Mouse (Mus musculus) erythroblast, embryonic 14.5 days (primary cell): ENCODE measurements around the gene Prrc2c. TPM values are rescaled to one million over a fixed set of nuclear protein-coding genes. Genes with fewer than 3 reads are reported as not detected.

Source experiments
- H3K27me3 ChIP-seq: 2 replicates; pipeline ENCODE4 v1.6.1; 2012; ENCODE audit warnings: inconsistent platforms; ENCODE audit not compliant: control insufficient read depth
- H3K36me3 ChIP-seq: 2 replicates; pipeline ENCODE4 v1.6.1; 2012; ENCODE audit warnings: mild to moderate bottlenecking, inconsistent platforms; ENCODE audit not compliant: control insufficient read depth
- H3K4me1 ChIP-seq: 2 replicates; pipeline ENCODE4 v1.6.1; 2012; ENCODE audit warnings: inconsistent platforms; ENCODE audit not compliant: control insufficient read depth
- H3K4me3 ChIP-seq: replicated peaks from 2 replicates; pipeline ENCODE3; 2012; ENCODE audit warnings: moderate library complexity, mild to moderate bottlenecking, inconsistent platforms
- H3K9me3 ChIP-seq: 2 replicates; pipeline ENCODE4 v1.6.1; 2012; ENCODE audit warnings: low read length, inconsistent platforms, mixed read lengths; ENCODE audit not compliant: control insufficient read depth
- GATA1 ChIP-seq: IDR thresholded peaks from 2 replicates; pipeline ENCODE4 v1.6.1; 2012; ENCODE audit warnings: low read length, inconsistent platforms, mixed read lengths
- TAL1 ChIP-seq: IDR thresholded peaks from 3 replicates; pipeline ENCODE4 v1.6.1; 2012; ENCODE audit warnings: low read length, inconsistent platforms, mixed read lengths
- polyA plus RNA-seq: library from polyadenylated mRNA; stranded (reverse); fragments of >175 nt; gene quantifications from 2 replicates; pipeline ENCODE4 v1.2.3, GENCODE M21; 2012

The Prrc2c gene
- polyA plus RNA-seq, 1 experiment = 0.66 TPM

GRCm38 (mm10) chr1:162720645-162721044 is 19.7 kb downstream of the Prrc2c start:
- H3K4me1 ChIP-seq = peaks cover 23% of the 10 kb centered on the region
- TF ChIP-seq TAL1 (no peak), GATA1 (no peak)
- H3K4me3 ChIP-seq = no peak overlapping the region
- H3K36me3 ChIP-seq = peaks cover 93% of the 10 kb centered on the region
- H3K9me3 ChIP-seq = peaks cover 3% of the 10 kb centered on the region; the same call in 1 of the 2 replicates
- no peaks in the 10 kb centered on the region for H3K27me3 ChIP-seq

DNA sequence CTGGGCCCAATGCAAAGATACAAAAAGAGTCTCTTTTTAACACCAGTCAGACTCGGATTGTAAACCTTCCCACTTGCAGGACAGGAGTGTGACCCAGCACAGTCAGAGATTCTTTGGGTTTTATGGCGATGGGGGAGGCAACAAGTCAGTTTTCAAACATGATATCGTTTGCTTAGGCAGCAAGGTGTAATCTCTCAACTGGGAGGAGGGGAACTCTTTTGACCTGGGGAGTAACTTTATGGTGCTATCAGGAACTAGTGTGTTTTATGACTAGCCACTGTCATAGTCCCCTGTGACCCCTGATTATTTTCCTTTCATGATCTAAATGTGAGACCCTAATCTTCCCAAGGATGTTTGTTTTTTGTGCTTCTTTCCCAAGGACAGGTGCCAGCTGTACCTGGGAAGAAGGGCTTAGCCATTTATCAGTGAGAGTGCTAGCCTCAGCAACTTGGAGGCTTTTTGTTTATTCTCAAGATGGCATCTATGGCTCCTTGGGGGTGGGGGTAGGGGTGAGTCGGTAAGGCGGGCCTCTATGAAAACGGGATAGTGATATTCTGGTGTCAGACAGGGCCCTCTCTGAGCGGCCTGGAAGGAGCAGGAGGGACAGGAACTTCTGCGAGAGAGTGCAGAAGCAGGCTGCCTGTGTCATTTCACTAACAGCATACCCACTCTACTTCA is 39.8 kb downstream of the Prrc2c start:
- no peaks in the 10 kb centered on the region for H3K4me1 ChIP-seq
- TF ChIP-seq GATA1 (no peak), TAL1 (no peak)
- peaks cover 99% of the 10 kb centered on the region for H3K36me3 ChIP-seq
- H3K4me3 ChIP-seq = no peak overlapping the region
- H3K9me3 ChIP-seq = no peaks in the 10 kb centered on the region
- no peaks in the 10 kb centered on the region for H3K27me3 ChIP-seq

DNA sequence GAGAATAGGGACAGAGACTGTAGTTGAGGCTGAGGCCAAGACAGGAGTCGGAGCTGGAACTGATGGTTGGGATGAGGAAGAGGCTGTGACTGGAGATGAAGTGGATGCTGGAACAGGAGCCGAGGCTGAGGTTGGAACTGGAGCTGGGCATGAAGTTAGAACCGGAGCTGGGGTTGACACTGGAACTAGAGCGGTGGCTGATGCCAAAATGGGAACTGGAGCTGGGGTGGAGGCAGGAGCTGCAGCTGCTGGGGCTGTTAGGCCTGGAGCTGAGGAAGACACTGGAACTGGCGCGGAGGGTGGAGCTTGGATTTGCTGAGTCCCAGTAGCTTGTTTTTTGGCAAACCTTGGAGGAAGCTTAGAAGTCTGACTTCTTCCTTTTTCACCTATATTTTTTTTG is 42.5 kb downstream of the Prrc2c start:
- no peak for TF ChIP-seq GATA1
- Histone ChIP-seq H3K36me3 (peaks cover 99% of the 10 kb centered on the region), H3K9me3 (no peaks in the 10 kb centered on the region), H3K27me3 (no peaks in the 10 kb centered on the region), H3K4me1 (no peaks in the 10 kb centered on the region), H3K4me3 (no peak overlapping the region)

GRCm38 (mm10) chr1:162693721-162694120 is 46.6 kb downstream of the Prrc2c start:
- H3K36me3 ChIP-seq = peaks cover 98% of the 10 kb centered on the region
- no peaks in the 10 kb centered on the region for H3K4me1 ChIP-seq
- H3K4me3 ChIP-seq = no peak overlapping the region
- TF ChIP-seq GATA1 (no peak), TAL1 (no peak)
- H3K9me3 ChIP-seq = no peaks in the 10 kb centered on the region
- no peaks in the 10 kb centered on the region for H3K27me3 ChIP-seq

DNA sequence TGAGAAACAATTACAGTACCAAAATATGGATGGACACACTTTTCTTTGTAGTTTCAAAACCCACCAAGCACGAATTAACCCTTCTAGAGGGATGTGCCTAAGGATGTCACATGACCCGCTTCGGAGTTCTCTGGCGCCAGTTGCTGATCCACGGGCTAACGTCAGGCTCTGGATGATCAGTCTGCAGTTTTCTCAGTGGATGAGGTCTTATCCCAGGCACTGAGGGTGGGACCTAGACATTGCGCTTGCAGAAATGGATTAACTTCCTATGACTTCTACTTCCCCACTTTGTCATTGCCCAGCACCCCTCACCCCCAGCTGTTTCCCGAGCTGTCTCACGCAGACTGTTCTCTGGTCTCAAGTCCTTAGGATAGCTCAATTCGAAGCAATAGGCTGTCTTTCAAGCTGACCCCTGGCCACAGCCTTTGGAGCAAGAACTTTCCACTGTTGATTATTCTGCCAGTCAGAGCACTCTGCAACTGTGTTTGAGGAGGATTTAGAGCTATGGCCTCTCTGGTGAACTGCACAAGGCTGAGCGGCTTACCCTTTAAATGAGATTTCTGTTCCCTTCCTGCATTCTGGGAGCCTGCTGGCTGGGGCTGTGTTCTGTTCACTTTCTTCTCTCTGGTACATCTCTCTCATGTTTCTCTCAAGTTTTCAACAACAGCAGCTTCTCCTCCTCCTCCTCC is 74.7 kb downstream of the Prrc2c start:
- H3K9me3 ChIP-seq = no peaks in the 10 kb centered on the region
- H3K36me3 ChIP-seq = peaks cover 19% of the 10 kb centered on the region
- peak overlapping the region; percentile 36 for H3K4me3 ChIP-seq
- TF ChIP-seq TAL1 (no peak), GATA1 (no peak)
- peaks cover 4% of the 10 kb centered on the region for H3K27me3 ChIP-seq
- peaks cover 5% of the 10 kb centered on the region for H3K4me1 ChIP-seq

GRCm38 (mm10) chr1:162664826-162665475 is 75.4 kb downstream of the Prrc2c start:
- Histone ChIP-seq H3K27me3 (peaks cover 4% of the 10 kb centered on the region), H3K36me3 (peaks cover 12% of the 10 kb centered on the region), H3K4me3 (no peak overlapping the region), H3K4me1 (peaks cover 8% of the 10 kb centered on the region), H3K9me3 (no peaks in the 10 kb centered on the region)
- no peak for TF ChIP-seq GATA1
- no peak for TF ChIP-seq TAL1

GRCm38 (mm10) chr1:162660276-162660860 is 80.0 kb downstream of the Prrc2c start:
- H3K36me3 ChIP-seq = no peaks in the 10 kb centered on the region
- peaks cover 2% of the 10 kb centered on the region; the same call in 1 of the 2 replicates for H3K4me1 ChIP-seq
- TF ChIP-seq GATA1 (no peak), TAL1 (no peak)
- no peak overlapping the region for H3K4me3 ChIP-seq
- H3K9me3 ChIP-seq = no peaks in the 10 kb centered on the region
- H3K27me3 ChIP-seq = no peaks in the 10 kb centered on the region

DNA sequence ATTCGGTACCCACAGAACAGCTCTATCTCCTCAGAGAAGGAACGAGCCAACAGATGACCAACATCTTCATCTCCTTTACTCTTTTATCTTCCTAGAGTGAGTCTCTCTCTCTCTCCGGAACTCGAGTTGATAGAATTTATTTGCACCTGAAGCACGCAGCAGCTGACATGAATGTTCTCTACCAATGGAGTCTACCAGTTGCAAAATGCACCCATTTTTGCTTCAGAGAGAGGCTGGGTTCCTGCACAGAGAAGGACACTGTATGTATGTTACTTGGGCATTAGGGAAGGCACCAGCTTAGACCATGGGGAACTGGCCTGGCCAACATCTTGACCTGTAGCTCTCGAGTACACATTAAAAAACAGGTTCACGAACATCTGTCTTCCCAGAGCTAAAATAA is 82.2 kb downstream of the Prrc2c start, which contains the start of gene Myocos:
Gene Myocos, minus strand, starts transcription at position 101 of the 400 bp plus-strand sequence.
- H3K9me3 ChIP-seq = no peaks in the 10 kb centered on the region
- H3K27me3 ChIP-seq = no peaks in the 10 kb centered on the region
- no peak for TF ChIP-seq TAL1
- TF ChIP-seq GATA1 = no peak
- no peaks in the 10 kb centered on the region for H3K36me3 ChIP-seq
- H3K4me3 ChIP-seq = no peak within 1 kb of the TSS
- H3K4me1 ChIP-seq = peaks cover 2% of the 10 kb centered on the region; the same call in 1 of the 2 replicates

- Histone ChIP-seq H3K36me3 (no peaks in the 10 kb centered on the region), H3K27me3 (no peaks in the 10 kb centered on the region), H3K9me3 (no peaks in the 10 kb centered on the region), H3K4me3 (no peak overlapping the region), H3K4me1 (no peaks in the 10 kb centered on the region)
- TF ChIP-seq TAL1 (no peak), GATA1 (no peak)
Measured at GRCm38 (mm10) chr1:162648416-162648815, 91.9 kb downstream of the Prrc2c start.
